Mouse (Mus musculus) limb, embryonic 13.5 days (tissue): ENCODE measurements around the gene Actl7a. TPM values are rescaled to one million over a fixed set of nuclear protein-coding genes. Genes with fewer than 3 reads are reported as not detected.

ENCODE experiments used
- ATAC-seq: fragments of 200-750 bp; cut with Nextera tagmentation; 2 replicates; pipeline ENCODE4 v1.8.0; 2017; ENCODE audit warnings: low read depth, moderate number of reproducible peaks, moderate TSS enrichment; ENCODE audit not compliant: low FRiP score
- H3K27ac ChIP-seq: fragments of 300-500 bp; sonication (generic); 2 replicates; pipeline ENCODE4 v1.5.1; 2015; ENCODE audit warnings: inconsistent platforms, mild to moderate bottlenecking, moderate library complexity
- H3K27me3 ChIP-seq: fragments of 300-500 bp; sonication (generic); 2 replicates; pipeline ENCODE4 v1.6.1; 2015; ENCODE audit warnings: mild to moderate bottlenecking, inconsistent platforms
- H3K36me3 ChIP-seq: fragments of 300-500 bp; sonication (generic); 2 replicates; pipeline ENCODE4 v1.6.1; 2015; ENCODE audit warnings: inconsistent platforms, mild to moderate bottlenecking, moderate library complexity
- H3K4me1 ChIP-seq: fragments of 300-500 bp; sonication (generic); 2 replicates; pipeline ENCODE4 v1.6.1; 2015; ENCODE audit warnings: inconsistent platforms
- H3K4me2 ChIP-seq: fragments of 300-500 bp; sonication (generic); replicated peaks from 2 replicates; pipeline ENCODE4 v1.6.1; 2015; ENCODE audit warnings: inconsistent platforms, mild to moderate bottlenecking, moderate library complexity
- H3K4me3 ChIP-seq: fragments of 300-500 bp; sonication (generic); 2 replicates; pipeline ENCODE4 v1.5.1; 2015; ENCODE audit warnings: moderate library complexity, mild to moderate bottlenecking, inconsistent platforms
- H3K9ac ChIP-seq: fragments of 300-500 bp; sonication (generic); 2 replicates; pipeline ENCODE4 v1.6.1; 2015; ENCODE audit warnings: mild to moderate bottlenecking, inconsistent platforms
- H3K9me3 ChIP-seq: fragments of 300-500 bp; sonication (generic); 2 replicates; pipeline ENCODE4 v1.6.1; 2016; ENCODE audit warnings: inconsistent platforms
- WGBS: fragments of 180-500 bp; shearing (Covaris S2); methylation state at CpG from one replicate; pipeline ENCODE4 v1.1.7; 2015; 5-methylcytosine and 5-hydroxymethylcytosine counted together
- polyA plus RNA-seq: library from polyadenylated mRNA; unstranded; fragments of >200 nt; fragmentation: Nextera tagmentation; extraction: Ambion mirVana; gene quantifications from 2 replicates; pipeline ENCODE4 v1.2.1, GENCODE M21; 2015

The Actl7a gene
- polyA plus RNA-seq, 1 experiment from 2014 or later: not detected

- 73% methylated on average over 1 of the region's 1 CpGs for WGBS
- H3K4me3 ChIP-seq: no peak overlapping the region
- H3K4me2 ChIP-seq: no peak overlapping the region
- ATAC-seq: no peak
- no peak overlapping the region for H3K9ac ChIP-seq
- no peaks in the 10 kb centered on the region for H3K27me3 ChIP-seq
- peaks cover 93% of the 10 kb centered on the region for H3K36me3 ChIP-seq
- H3K9me3 ChIP-seq: no peaks in the 10 kb centered on the region
- no peaks in the 10 kb centered on the region for H3K4me1 ChIP-seq
- H3K27ac ChIP-seq: no peak overlapping the region
Observed at GRCm38 (mm10) chr4:56771065-56771464, 27.9 kb downstream of the Actl7a start.

GRCm38 (mm10) chr4:56791373-56791772, 48.2 kb downstream of the Actl7a start:
- no peak for ATAC-seq
- no peaks in the 10 kb centered on the region for H3K9me3 ChIP-seq
- no peak overlapping the region for H3K4me3 ChIP-seq
- no peaks in the 10 kb centered on the region for H3K4me1 ChIP-seq
- no peak overlapping the region for H3K27ac ChIP-seq
- no peak overlapping the region for H3K9ac ChIP-seq
- WGBS: 41% methylated on average over 1 of the region's 1 CpGs
- no peak overlapping the region for H3K4me2 ChIP-seq
- H3K27me3 ChIP-seq: no peaks in the 10 kb centered on the region
- peaks cover 92% of the 10 kb centered on the region for H3K36me3 ChIP-seq

Other genes with a start within 250 kb of the Actl7a start
- not detected in 2 replicates for gene Gm26657, start 3.3 kb upstream of the Actl7a start, polyA plus RNA-seq
- gene Actl7b, start 2.0 kb upstream of the Actl7a start, polyA plus RNA-seq: not detected in 2 replicates
- 60.6 and 60.9 TPM in 2 replicates for gene Elp1, start 58.9 kb downstream of the Actl7a start, polyA plus RNA-seq
- gene Fam206a, start 58.9 kb downstream of the Actl7a start, polyA plus RNA-seq: 19.7 and 23.0 TPM in 2 replicates
- 31.2 and 31.7 TPM in 2 replicates for gene Ctnnal1, start 121.8 kb downstream of the Actl7a start, polyA plus RNA-seq
- 10.0 and 11.6 TPM in 2 replicates for gene Tmem245, start 204.0 kb downstream of the Actl7a start, polyA plus RNA-seq
- gene Frrs1l, start 247.0 kb downstream of the Actl7a start, polyA plus RNA-seq: 3.0 and 3.4 TPM in 2 replicates